Mouse (Mus musculus): Measurements from ENCODE around the gene Gm10662. TPM values are rescaled to one million over a fixed set of nuclear protein-coding genes. Genes with fewer than 3 reads are reported as not detected.
"Not testable (repeated sequence)": the region's sequence is repeated elsewhere in the genome, so short reads cannot be mapped to it uniquely, and the experiment has no call there.

The Gm10662 gene
- polyA plus RNA-seq (2015; fragmentation: Nextera tagmentation; extraction: Ambion mirVana) = not detected in 2 replicates

GRCm38 (mm10) chr7:23144380-23144779, at the start of gene Gm10662:
Gm10662 (minus strand) TSS chr7:23144480.
- not testable (repeated sequence) for H3K27me3 ChIP-seq (replicated peaks); H3K27ac ChIP-seq; H3K36me3 ChIP-seq; ATAC-seq (ENCODE audit: insufficient read depth, low FRiP score, low read depth); H3K9ac ChIP-seq; H3K4me1 ChIP-seq; H3K4me2 ChIP-seq; H3K9me3 ChIP-seq; H3K4me3 ChIP-seq (replicated peaks)
- no CpG with 5 or more reads among the region's 1 CpGs for WGBS

DNA sequence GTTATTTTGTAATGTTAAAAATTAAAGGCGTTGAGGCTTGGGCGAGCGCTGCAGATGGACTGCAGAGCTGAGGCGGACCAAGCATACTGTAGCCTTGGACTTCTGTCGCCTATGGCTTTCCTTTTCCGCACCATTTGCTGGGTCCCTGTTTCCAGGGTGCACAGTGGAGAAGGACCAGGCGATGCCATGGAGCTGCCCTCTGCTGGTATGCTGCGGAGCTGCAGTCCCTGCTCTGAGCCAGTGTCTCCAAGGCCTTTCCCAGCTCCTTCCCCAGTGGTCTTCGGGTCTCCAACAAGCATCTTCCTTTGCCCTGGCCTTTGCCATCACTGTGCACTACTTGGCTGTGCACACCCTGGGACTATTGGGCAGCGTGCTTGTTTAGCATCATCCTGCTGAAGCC, 19.2 kb upstream of the Gm10662 start:
- not testable (repeated sequence) for H3K27me3 ChIP-seq (replicated peaks); H3K9me3 ChIP-seq; H3K4me3 ChIP-seq (replicated peaks); H3K9ac ChIP-seq; H3K36me3 ChIP-seq; H3K4me2 ChIP-seq; ATAC-seq (ENCODE audit: insufficient read depth, low FRiP score, low read depth); H3K27ac ChIP-seq; H3K4me1 ChIP-seq
- WGBS = 82% methylated on average over 10 of the region's 10 CpGs

Other genes with a start within 250 kb of the Gm10662 start
- gene Gm4214, start 159.8 kb downstream of the Gm10662 start, polyA plus RNA-seq (2015; fragmentation: Nextera tagmentation; extraction: Ambion mirVana) = not detected in 2 replicates
- not detected in 2 replicates for gene Gm4216, start 124.6 kb downstream of the Gm10662 start, polyA plus RNA-seq (2015; fragmentation: Nextera tagmentation; extraction: Ambion mirVana)
- not detected in 2 replicates for gene Vmn1r163, start 88.9 kb downstream of the Gm10662 start, polyA plus RNA-seq (2015; fragmentation: Nextera tagmentation; extraction: Ambion mirVana)
- gene Gm8720, start 77.0 kb downstream of the Gm10662 start, polyA plus RNA-seq (2015; fragmentation: Nextera tagmentation; extraction: Ambion mirVana) = not detected in 2 replicates
- gene Vmn1r165, start 72.9 kb upstream of the Gm10662 start, polyA plus RNA-seq (2015; fragmentation: Nextera tagmentation; extraction: Ambion mirVana) = not detected in 2 replicates
- not detected in 2 replicates for gene Vmn1r166, start 107.2 kb upstream of the Gm10662 start, polyA plus RNA-seq (2015; fragmentation: Nextera tagmentation; extraction: Ambion mirVana)
- gene Gm6902, start 134.4 kb upstream of the Gm10662 start, polyA plus RNA-seq (2015; fragmentation: Nextera tagmentation; extraction: Ambion mirVana) = not detected in 2 replicates
- gene Nlrp4e, start 156.7 kb upstream of the Gm10662 start, polyA plus RNA-seq (2015; fragmentation: Nextera tagmentation; extraction: Ambion mirVana) = not detected in 2 replicates
- 0.05 TPM in 1 of 2 replicates, not detected in the other for gene Nlrp5, start 241.4 kb upstream of the Gm10662 start, polyA plus RNA-seq (2015; fragmentation: Nextera tagmentation; extraction: Ambion mirVana)

Measured in stomach, embryonic 15.5 days (tissue).